Mouse (Mus musculus) retina, postnatal 7 days (tissue): ENCODE measurements at regions not wholly inside any gene's neighbourhood (a gene's known extent, or its start where the extent isn't known, plus 50 kb on each side); places are given as distances from the start of the nearest gene placed in this dataset.
"Not testable (repeated sequence)": the region's sequence is repeated elsewhere in the genome, so short reads cannot be mapped to it uniquely, and the experiment has no call there.

ENCODE experiments used
- DNase-seq: peaks from one replicate; pipeline ENCODE4 v3.0.0-alpha.2; 2012; ENCODE audit warnings: low read depth, low spot score

DNA sequence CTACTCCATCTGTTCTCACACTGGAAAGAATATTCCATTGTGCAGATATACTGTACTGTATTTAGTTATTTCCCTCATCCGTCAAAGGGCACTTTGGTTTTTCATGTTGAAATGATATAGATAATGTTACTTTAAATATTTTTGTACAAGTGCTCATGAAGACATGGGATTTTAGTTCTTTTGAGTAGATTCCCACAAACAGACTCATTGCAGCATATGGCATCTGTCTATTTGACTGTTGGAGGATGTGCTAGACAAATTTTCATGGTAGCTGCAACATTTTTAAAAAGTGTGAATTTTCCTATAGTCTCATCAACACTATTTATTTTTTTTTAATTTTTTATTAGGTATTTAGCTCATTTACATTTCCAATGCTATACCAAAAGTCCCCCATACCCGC is 502.5 kb downstream of the Hdgfl1 start:
- DNase-seq: no peak

DNA sequence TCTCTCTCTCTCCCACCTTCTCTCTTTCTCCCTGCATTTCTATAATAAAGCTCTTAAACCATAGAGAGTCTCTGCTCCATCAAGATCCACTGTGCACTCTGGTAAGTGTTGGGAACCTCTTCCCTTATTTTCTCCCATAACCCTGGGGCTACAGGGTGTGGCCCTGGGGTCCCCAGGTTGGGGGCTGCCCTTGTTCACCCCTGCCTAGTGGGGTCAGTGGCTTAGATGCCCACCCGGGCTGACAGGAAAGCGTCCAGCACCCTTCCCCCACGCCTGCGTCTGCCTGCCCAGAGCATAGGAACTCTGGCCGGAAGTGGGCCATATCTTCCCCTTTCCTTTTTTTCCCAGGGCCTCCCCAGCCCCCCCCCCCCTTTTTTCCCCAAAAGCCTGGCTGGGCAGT is 534.0 kb downstream of the Hdgfl1 start:
- no peak for DNase-seq

DNA sequence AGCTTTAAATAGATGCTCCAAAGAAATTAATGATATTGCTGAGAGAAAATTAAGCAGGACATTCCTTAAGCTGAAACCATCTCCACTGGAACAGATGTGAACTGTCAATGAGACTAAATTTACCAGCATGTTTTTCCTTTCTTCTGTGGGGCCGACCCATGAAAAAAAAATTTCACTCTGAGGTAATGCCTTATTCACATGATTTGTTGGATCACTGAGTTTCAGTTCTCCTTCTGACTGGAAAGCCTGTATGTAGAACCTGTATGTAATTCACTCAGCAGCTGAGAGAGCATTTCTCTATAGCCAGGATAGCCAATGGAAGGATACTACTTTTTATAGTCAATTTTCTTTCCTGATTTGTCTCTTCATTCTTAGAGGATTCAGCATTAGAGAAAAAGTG is 535.3 kb downstream of the Hdgfl1 start:
- no peak for DNase-seq

DNA sequence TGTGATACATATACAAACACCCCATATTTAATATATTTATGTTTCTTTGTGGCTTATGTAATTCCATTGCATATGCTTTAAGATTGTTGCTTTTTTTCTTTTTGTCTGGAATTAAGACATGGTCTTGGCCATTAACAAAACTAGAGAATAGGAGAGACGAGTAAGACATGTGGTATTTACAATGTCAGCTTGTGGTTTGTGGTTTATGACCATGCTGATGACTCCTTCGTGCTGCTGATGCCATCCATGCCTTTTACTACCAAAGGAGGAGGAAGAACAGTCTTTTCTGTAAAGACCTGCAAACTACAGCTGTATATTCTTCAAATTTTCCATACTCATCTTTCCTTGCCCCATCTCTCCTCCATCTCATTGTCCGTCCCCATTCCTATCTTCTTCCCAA is 552.7 kb downstream of the Hdgfl1 start:
- no peak for DNase-seq

DNA sequence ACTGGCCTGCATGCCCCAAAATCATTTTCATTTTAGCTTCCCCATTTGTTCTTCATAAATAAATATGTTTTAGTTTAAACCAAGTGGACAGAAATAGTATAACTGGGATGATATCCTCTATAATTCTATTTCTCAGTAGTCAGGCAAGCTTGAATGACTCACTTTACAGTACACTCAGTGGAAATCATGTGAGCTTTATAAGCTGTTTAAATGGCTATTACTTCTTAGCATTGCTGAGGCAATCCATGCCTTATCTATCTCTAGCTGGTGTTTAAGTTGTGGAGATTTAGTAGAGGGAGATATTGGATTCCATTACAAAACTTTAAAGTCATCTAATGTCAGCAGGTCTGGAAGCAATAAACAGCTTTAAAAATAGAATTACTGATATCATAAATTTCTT is 553.4 kb downstream of the Hdgfl1 start:
- no peak for DNase-seq

DNA sequence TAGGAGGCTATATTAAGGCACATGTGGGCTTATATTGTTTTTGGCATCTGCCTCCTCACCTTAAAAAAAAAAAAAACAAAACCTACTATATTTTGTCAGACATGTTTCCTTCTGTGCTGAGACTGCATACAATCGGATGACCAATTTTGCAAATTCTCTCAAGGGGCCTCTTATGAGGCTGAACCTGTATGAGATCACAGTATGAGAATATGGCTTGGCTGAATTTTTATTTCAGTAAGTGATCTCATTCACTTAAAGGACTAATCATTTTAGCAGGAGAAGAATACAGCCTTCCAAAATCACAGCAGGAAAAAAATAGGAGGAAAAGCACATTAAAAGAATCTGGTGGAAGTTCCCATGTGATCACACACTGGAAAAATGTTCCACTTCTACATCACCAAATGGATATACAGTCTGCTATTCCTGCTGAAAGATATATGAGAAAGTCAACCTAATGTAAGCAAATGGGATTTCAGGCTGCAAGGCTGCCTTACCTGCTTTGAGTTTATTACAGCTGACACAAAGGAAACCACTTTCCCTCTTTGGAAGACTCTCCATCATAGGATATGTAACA is 564.3 kb downstream of the Hdgfl1 start:
- no peak for DNase-seq

DNA sequence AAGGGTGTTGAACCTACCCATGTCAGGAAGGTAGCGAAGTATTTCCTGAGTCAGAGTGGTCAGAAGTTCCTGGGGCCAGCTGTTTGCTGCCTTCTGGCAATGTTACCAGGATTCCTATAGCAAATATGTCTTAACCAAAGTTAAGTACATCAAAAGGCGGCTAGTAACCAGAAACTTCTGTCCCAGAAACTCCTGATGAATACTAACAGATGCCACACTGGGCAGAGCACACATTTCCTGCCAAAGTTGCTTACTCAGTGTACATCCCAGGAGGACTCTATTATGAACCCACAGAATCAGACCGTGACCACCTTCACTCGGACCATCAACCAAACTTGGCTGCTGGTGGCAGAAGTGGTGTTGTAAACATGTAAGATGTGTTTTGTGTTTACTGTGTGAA is 575.3 kb downstream of the Hdgfl1 start:
- no peak for DNase-seq

DNA sequence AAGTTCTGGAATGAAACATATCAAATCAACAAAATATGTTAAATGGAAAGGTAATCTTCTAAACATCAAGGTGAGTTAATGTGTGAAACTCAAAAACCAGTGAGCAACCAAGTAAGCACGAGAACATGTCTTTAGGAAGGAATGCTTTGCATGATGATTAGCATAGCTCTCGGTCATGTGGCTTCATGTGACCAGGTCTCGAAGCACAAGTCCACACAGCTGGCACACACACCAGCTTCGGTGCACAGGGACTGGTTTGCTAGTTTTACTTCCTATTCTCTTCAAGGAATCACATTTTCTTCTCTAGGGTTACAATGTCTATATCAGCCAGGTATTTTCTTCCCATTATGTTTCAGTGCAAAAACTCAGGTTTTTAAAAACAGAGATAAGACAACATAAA is 586.1 kb downstream of the Hdgfl1 start:
- no peak for DNase-seq

DNA sequence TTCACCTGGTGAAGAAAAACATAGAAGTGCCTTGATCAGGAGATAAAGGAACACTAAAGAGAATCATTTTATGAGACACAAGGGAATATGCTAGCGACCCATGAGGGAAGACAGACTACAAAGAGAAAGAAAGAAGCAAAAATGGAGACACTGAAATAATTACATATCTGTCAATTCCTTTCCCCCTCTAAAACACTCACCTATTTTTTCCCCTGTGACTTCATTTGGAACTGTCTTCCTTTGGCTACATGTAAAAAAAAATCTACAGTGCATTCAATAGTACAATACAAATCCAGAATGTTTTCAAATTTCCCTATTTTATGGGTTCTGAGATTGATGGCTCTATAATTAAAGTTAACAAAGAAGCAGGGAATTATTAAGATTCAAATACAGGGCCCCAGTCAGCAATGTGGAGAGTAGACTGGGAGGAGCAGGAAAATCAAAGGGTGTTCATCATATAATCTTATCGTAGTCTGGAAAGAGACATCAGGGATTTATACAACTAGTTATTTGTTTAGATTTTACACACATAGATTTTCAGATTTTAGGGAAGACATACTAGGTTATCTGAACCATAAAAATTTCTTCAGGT is 598.0 kb downstream of the Hdgfl1 start:
- DNase-seq: no peak

DNA sequence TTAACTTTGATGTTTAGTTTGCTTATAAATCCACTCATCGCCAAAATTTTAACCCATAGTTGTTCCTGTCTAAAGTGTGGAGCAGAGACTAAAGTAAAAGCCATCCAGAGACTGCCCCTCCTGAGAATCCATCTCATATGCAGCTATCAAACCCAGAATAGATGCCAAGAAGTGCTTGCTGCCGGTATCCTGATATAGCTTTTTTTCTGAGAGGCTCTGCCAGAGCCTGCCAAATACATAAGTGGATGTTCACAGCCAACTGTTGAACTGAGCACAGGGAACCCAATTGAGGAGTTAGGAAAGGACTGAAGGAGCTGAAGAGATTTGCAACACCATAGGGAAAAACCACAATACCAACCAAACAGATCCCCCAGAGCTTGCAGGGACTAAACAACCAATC is 600.3 kb downstream of the Hdgfl1 start:
- DNase-seq: no peak

DNA sequence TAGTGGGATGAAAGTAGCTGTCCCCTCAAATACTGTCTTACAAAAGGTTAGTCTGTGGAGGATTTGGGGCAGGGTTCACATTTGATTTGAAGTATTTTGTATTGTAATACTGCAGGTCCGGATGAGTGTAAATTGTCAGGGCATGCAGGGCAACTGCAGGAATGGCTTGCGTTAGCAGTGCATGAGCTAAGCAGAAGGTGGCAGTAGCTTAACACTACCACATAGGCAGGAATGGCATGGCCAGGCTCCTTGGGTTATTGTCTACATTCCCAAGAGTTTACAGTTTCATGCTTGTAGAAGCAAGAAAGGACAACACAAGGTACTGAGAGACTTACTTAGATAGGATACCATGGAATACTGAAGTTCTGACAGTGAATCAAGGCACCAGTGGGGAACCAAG is 611.3 kb downstream of the Hdgfl1 start:
- DNase-seq: no peak

DNA sequence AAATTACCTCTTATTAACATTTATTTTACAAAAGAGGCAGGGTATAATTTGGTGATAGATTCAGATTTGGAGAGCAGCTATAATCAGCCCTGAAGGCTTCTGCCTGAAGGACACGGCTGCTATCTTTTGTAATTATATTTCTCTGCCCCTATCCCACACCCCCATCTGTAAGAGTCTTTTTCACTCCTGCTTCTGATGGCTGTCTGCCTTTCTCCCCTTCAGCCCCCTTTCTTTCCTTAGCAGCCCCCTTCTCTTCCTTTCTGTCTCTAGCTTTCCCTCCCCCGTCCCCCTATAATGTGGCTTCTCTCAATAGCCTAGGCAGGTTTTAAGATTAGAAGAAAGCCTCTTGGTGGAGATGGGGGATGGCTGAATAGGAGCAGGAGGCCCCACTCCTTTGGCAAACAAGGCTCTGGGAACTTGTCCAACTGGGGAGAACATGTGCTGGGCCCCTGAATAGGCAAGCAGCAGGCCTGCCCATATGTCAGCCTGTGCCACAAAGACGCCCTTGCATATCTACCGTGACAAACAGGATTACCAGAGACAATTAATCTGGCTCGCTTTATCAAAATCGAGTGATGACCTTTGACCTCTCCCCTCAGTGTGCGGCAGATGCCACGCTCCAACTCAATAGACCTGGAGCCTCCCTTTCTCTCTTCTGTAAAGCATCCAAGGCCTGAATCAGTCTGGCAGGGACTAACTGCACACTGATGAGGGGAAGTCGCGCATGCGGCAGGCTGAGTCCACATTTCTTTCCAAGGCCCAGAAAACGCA is 615.1 kb downstream of the Hdgfl1 start:
- peak; percentile 65 for DNase-seq

DNA sequence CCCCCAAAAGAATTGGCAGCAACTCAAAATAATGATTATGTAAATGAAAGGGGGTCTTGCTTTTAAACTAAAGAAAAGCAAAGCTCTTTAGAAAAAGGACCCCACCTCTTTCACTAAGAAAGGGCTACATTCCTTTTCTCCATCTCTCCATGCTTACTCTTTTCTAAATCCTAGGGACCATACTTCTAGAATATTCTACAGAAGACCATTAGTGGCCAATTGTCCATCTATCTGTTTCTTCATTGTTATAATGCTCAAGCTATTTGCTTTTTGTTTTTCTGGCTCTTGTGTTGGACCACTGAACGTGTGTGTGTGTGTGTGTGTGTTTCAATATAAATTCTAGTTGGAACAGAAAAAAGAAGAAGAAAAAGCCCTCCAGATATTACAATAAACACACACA is 615.7 kb downstream of the Hdgfl1 start:
- DNase-seq: no peak

DNA sequence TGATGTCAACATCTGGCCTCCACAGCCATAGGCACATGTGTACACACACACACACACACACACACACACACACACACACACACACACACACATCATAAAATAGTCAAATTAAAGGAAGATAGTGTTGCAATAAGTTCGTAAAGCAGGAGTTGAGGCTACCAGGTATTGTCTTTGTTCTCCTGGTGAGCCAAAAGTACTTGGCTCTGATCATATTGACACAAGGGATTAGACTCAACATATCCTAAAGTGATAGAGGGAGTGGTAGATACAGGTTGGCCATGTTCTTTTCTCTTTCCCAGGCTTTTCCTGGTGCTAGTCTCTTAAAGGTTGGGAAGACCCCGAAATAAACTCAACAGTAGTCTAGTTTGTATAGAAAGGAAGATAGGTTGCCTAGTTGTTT is 616.9 kb downstream of the Hdgfl1 start:
- no peak for DNase-seq

DNA sequence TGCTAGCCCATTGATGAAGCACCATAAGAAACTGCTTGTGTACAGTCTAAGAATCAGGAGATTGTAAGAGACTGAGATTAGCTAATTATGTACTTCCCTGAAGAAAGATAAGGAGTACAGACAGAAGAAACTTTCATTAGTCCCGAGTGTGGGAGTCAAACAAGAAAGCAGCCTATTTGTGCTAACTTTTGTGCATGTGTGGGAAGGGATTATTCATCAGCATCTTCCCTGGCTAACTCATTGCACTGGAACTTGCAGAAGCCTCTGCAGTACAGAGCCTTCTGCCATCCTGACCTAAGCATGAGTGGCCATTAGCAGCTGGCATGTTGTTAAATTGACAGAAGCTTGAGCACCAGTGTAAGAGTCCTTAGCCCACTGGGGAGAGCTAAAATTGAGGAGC is 619.5 kb downstream of the Hdgfl1 start:
- no peak for DNase-seq

DNA sequence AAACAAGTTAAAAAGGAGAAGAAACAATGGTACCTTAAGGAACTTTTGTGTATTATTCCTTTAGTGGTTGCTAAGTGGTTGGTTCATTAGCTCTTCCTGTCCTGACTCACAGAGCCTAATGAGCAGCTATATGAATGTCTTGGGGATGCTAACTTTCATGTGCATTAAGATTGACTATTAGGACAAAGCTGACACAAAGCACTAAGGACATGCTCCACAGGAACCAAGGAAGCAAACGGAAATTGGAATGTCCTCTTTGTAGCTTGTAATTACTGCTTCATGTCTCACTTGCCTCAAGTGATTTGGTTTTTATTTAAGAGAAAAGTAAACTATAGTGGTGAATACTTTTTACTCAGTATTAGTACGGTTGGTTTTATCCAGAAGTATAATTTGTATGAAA is 627.2 kb downstream of the Hdgfl1 start:
- no peak for DNase-seq

DNA sequence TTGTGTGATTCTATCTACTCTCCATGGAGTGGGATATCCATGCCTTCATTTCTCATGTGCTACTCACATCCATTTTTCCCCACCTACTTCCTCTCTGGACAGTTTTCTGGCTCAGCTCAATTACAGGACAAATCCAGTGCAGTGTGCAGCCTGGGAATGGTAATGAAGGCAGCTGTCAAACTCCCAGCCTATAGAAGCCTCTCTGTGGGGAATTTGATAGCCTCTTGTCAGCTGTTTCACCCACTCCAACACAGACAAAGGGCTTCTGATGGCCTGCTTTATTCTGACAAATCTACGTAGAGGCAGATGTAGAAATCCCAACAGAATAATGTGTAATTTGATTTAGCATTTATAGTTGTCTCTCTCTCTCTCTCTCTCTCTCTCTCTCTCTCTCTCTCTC is 650.6 kb downstream of the Hdgfl1 start:
- no peak for DNase-seq

DNA sequence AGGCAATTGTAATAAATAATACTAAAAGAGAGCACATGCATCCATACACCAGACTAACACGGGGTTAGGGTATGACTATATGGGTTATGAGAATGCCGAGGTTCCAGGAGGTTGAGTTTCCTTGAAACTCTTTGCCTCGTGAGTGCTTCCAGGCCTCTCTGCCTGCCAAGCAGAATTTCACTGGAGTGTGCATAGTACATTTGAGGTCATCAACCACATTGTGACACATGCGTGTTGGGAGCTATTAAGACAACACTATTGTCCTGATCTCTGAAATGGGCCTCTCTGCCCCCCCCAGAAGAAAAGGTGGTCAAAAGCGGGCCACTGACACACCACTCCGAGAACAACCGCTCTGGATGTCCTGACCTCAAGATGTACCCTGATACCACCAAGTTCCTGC is 655.8 kb downstream of the Hdgfl1 start:
- DNase-seq: no peak

DNA sequence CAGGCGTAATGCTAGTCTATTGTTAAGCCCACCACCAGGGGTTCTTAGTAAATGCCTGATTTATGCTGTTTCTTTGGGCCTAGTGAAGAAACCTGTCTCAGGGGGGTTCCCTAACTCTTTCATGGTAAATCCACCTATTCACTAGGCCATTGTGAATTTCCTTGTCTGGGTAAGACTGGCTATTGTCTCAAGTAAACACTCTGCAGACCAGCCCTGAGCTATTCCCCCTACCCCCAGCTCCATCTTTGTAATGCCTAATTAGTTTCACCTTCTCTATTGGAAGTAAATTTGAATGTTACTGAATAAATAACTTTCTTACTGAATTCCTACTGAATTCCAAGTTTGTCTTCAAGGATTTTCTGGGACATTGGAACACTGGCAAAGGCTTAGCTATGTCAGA is 656.2 kb downstream of the Hdgfl1 start:
- not testable (repeated sequence) for DNase-seq

DNA sequence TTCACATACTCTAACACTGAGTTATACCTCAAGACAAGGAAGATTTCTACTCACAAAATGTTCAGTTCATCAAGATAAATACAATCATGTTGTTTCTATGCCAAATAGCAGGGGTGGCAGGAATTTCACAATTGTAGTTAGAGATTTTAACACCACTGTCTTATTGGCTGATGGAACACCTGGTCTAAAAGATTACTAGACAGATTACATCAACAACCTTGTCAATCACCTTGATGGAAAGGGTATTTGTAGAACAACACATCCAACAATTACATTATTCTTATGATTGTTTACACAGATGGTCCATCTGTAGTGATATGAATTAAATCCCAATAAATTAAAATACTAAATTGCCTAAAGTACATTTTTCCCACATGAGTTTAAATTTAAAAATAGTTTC is 657.4 kb downstream of the Hdgfl1 start:
- no peak for DNase-seq

DNA sequence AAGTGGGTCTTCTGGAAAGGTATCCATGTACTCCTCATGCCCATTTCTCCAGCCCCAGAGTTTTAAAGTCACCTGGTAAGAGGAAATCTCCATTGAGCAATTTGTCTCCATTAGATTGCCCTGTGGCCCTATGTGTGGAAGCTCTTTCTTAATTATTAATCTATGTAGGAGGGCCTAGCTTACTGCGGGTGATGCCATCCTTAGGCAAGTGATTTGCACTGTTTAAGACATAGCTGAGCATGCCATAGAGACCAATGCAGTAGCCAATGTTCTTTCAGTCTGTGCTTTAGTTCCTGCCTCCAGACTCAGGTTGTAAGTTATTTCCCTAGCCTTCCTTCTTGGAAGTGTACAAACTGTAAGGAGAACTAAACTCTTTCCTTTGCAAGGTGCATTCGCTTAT is 661.0 kb downstream of the Hdgfl1 start:
- no peak for DNase-seq

DNA sequence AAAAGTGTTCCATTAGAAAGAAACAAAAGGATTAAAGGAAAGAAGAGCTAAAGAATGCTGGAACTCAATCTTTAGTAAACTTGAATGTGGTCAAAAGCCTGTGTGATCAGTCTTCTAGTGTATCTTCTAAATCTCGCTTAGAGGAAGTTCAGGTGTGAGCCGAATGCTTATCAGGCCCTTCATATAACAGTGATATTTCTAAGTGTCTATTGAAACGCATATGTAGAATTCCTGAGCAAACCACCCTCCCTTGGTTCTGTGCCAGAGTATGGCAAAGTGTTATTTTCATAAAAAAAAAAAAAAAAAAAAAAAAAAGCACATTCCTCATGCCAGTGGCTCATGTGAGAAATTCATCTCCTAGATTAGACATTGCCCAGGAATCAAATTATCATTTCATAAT is 681.2 kb downstream of the Hdgfl1 start:
- DNase-seq: no peak

DNA sequence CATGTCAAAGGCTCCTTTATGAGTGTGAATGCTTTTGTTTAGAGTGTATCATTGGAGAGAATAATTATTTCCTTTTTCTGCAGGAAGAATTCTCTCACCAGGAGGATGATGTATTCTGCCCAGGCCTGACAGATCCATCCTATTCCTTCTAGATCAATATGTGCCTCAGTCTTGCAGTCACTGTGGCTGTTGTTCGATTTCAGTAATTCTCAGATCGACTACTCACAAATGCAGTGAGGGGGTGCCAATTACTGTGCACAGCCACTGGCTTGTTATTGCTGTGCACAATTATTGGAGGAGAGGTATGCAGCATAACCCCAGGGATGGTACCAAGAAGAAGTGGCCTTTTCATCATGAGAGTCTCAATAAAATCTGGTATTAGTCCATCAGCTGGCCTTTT is 689.2 kb downstream of the Hdgfl1 start:
- no peak for DNase-seq
